Comparison of ENCODE assay signal across 11 mouse cellular contexts in the genomic region with DNA sequence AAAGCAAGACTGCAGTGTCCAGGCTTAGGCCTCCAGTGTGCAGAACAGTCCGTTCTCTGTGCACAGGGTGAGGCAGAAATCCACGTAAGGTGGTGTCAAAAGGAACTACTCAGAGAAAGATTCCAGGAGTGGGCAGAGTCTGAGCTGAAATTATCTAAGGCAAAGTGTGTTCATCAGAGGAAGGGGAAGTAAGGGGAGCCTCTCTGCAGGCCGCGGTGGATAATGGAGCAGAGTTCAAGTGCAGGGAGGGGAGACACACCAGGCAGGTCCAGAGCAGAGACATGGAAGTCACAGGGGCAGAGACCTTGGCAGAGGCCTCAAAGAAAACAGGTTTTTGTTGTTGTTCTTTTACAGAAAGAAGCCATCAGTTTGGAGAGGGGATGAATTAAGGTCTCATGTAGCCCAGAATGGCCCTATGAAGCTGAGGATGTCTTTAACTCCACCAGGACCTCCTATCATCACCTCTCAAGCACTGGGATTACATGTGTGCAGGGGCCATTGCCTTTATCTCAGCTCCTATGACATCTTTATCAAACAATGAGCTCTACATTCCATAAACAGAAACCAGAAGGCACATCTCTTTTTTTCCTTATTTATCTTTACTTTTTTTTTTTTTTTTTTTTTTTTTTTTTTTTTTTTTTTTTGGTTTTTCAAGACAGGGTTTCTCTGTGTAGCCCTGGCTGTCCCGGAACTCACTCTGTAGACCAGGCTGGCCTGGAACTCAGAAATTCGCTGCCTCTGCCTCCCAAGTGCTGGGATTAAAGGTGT. TPM values are rescaled to one million over a fixed set of nuclear protein-coding genes. Genes with fewer than 3 reads are reported as not detected.
DNase-seq lines count a peak whose midpoint lies in the region; ATAC-seq and TF ChIP-seq lines count a peak whose summit lies in the region.
"Had no signal": no experiment of that assay in that cellular context is flagged by ENCODE, and none has a peak within 500 bp of the region (broad histone marks: within the 10 kb centered on the region; RNA-seq: fewer than 3 reads in every experiment).

No protein-coding gene starts in this region.

- peaks cover 63 to 81% of the 10 kb centered on the region in 2 experiments for H3K4me1 ChIP-seq in heart, embryonic 14.5 days (ENCODE audit: control insufficient read depth in 2 of 2, insufficient read depth in 2 of 2, low read length in 2 of 2)
- H3K4me1 ChIP-seq in bone marrow macrophage, adult 2 months (ENCODE audit: control insufficient read depth, insufficient read depth, low read length), result peaks cover 41% of the 10 kb centered on the region

- no peak overlapping the region for H3K4me2 ChIP-seq in heart, embryonic 14.5 days (ENCODE audit: low read length)
- H3K4me2 ChIP-seq: forebrain, embryonic 15.5 days; midbrain, embryonic 11.5 days had no signal

- ATAC-seq in heart, embryonic 14.5 days (ENCODE audit: insufficient number of reproducible peaks, insufficient read depth, low FRiP score, low read depth), result no peak

- TF ChIP-seq POLR2A in bone marrow macrophage, adult 2 months (IDR thresholded peaks at IDR 0.05; ENCODE audit: borderline replicate concordance, low read depth, low read length), result no peak

- WGBS in heart, embryonic 14.5 days, result 38% methylated on average over 6 of the region's 6 CpGs
- WGBS in macrophage (ENCODE audit: missing documents), result 61% methylated on average over 6 of the region's 6 CpGs

- H3K9ac ChIP-seq in heart, embryonic 14.5 days (ENCODE audit: low read length), result no peak overlapping the region; the same call in 1 of the 2 replicates
- H3K9ac ChIP-seq: forebrain, embryonic 15.5 days had no signal

- H3K4me3 ChIP-seq in heart, embryonic 14.5 days (ENCODE audit: control insufficient read depth in 1 of 2, insufficient read depth in 1 of 2, low read depth in 1 of 2, low read length in 2 of 2), result no peak overlapping the region
- H3K4me3 ChIP-seq in bone marrow macrophage, adult 2 months (ENCODE audit: insufficient read depth, low read length), result no peak overlapping the region
- no peak overlapping the region for H3K4me3 ChIP-seq in macrophage (ENCODE audit: inconsistent target)
- H3K4me3 ChIP-seq: forebrain, embryonic 15.5 days had no signal

- no peak for DNase-seq in heart, adult 9 months (ENCODE audit: low spot score in 2 of 2)
- DNase-seq in lung, postnatal 36 days, result peak; percentile 49
- DNase-seq in lung, postnatal 10 days, result no peak
- no peak for DNase-seq in kidney, adult 18-20 months
- no peak for DNase-seq in gastrocnemius, postnatal 4 days (ENCODE audit: low spot score in 2 of 2)
- DNase-seq: adrenal gland, postnatal 10 days had no signal

- H3K27me3 ChIP-seq in heart, embryonic 14.5 days (ENCODE audit: control insufficient read depth, insufficient read depth, low read length), result no peaks in the 10 kb centered on the region
- H3K27me3 ChIP-seq: forebrain, embryonic 15.5 days had no signal

- H3K79me2 ChIP-seq in macrophage (ENCODE audit: inconsistent target), result no peaks in the 10 kb centered on the region

- H3K27ac ChIP-seq in heart, embryonic 14.5 days (replicated peaks in 1 of 2; ENCODE audit: control insufficient read depth in 1 of 2, insufficient read depth in 1 of 2, low read depth in 2 of 2, low read length in 2 of 2), result peak overlapping the region; percentile 72 to 92
- H3K27ac ChIP-seq in bone marrow macrophage, adult 2 months (ENCODE audit: insufficient read depth, low read depth, low read length), result peak overlapping the region; percentile 77
- peak overlapping the region; percentile 91 for H3K27ac ChIP-seq in macrophage

- no peaks in the 10 kb centered on the region for H3K9me3 ChIP-seq in heart, embryonic 14.5 days (ENCODE audit: control insufficient read depth, low read length)
- H3K9me3 ChIP-seq: forebrain, embryonic 15.5 days had no signal

- TF ChIP-seq CTCF in bone marrow macrophage, adult 2 months (IDR thresholded peaks at IDR 0.05; ENCODE audit: low read depth, low read length), result no peak

- no peaks in the 10 kb centered on the region for H3K36me3 ChIP-seq in heart, embryonic 14.5 days (ENCODE audit: control insufficient read depth, insufficient read depth, low read length)
- H3K36me3 ChIP-seq in macrophage (ENCODE audit: inconsistent target), result no peaks in the 10 kb centered on the region
- H3K36me3 ChIP-seq: forebrain, embryonic 15.5 days had no signal

RNA-seq across cellular contexts. Expression of a gene that starts 42.7 kb away (rescaled TPM):
- polyA plus RNA-seq in heart, embryonic 14.5 days (2014; fragmentation: Nextera tagmentation; extraction: Ambion mirVana), result 37.9 and 39.4 TPM in 2 replicates
- polyA plus RNA-seq in bone marrow macrophage, adult 2 months (2012; ENCODE audit: insufficient read depth, insufficient read length, missing spikeins), result 67.5 and 83.4 TPM in 2 replicates
- 100 to 1,000 TPM in 6 of 26 experiments, 10 to 100 TPM in 19, 1 to 10 TPM in 1; 9.2 to 143 (median 58.4) TPM for total RNA-seq in macrophage (2018; cell fraction: chromatin; rRNA removed)
- total RNA-seq in macrophage (2018; cell fraction: cytosol; rRNA removed), result 100 to 1,000 TPM in 11 of 26 experiments, 10 to 100 TPM in 15; 40.1 to 135 (median 81.6) TPM
- 100 to 1,000 TPM in 11 of 26 experiments, 10 to 100 TPM in 15; 38.3 to 241 (median 91.4) TPM for total RNA-seq in macrophage (2018; cell fraction: nucleus; rRNA removed)
- 86.0 to 211 TPM (median 135 TPM) in 3 replicates for polyA plus RNA-seq in macrophage (2018)
- 10 to 100 TPM; 21.0 to 25.4 TPM for total RNA-seq in gastrocnemius, postnatal 4 days (2021)

RNA-seq across cellular contexts. Expression of a gene that starts 52.4 kb away (rescaled TPM):
- 46.6 and 49.8 TPM in 2 replicates for polyA plus RNA-seq in heart, embryonic 14.5 days (2014; fragmentation: Nextera tagmentation; extraction: Ambion mirVana)
- 0.25 and 0.40 TPM in 2 replicates for polyA plus RNA-seq in bone marrow macrophage, adult 2 months (2012; ENCODE audit: insufficient read depth, insufficient read length, missing spikeins)
- total RNA-seq in macrophage (2018; cell fraction: chromatin; rRNA removed), result 1 to 10 TPM in 4 of 26 experiments, under 1 TPM in 19, not detected in 3; 0.13 to 3.4 (median 0.42) TPM
- under 1 TPM; 0.06 to 0.38 (median 0.19) TPM for total RNA-seq in macrophage (2018; cell fraction: cytosol; rRNA removed)
- total RNA-seq in macrophage (2018; cell fraction: nucleus; rRNA removed), result 1 to 10 TPM in 2 of 26 experiments, under 1 TPM in 22, not detected in 2; 0.07 to 2.0 (median 0.22) TPM
- 0.05 to 1.2 TPM (median 0.14 TPM) in 3 replicates for polyA plus RNA-seq in macrophage (2018)
- total RNA-seq in gastrocnemius, postnatal 4 days (2021), result 10 to 100 TPM; 72.7 to 80.4 TPM

Comparison
In these comparisons a context has a peak if more than half of its experiments do, and no peak if none do; other contexts are left out.
1. RNA of a gene that starts 52.4 kb away (polyA plus RNA-seq): 46.6 to 49.8 TPM in heart, embryonic 14.5 days; 0.25 to 0.40 TPM in bone marrow macrophage, adult 2 months and 0.05 to 1.2 TPM in macrophage; every median in the first group is over 10 times any median in the second.
2. Peak in every context shown above with its lines, with median percentiles within 50 percentile points of each other: H3K27ac ChIP-seq.